Mouse (Mus musculus) embryonic stem cell, embryonic (primary cell): ENCODE data around the gene Olfml1.

Source experiments
- CTCF ChIA-PET, 4 experiments: fragments of 300-600 bp in 2 of 4; fragments of 350-600 bp in 2 of 4; sonication (Branson Sonifier 250); formaldehyde crosslinking; loops; one replicate each; lab custom pipeline; 2022; ENCODE audit warnings: inconsistent platforms in 2 of 4; lab: Charles Lee
- POLR2A ChIA-PET, 4 experiments: fragments of 300-600 bp in 2 of 4; fragments of 350-600 bp in 2 of 4; sonication (Branson Sonifier 250); formaldehyde crosslinking; loops; one replicate each; lab custom pipeline; 2022; ENCODE audit warnings: antibody characterized with exemption in 4 of 4, inconsistent platforms in 1 of 4; lab: Charles Lee

The Olfml1 gene

DNA sequence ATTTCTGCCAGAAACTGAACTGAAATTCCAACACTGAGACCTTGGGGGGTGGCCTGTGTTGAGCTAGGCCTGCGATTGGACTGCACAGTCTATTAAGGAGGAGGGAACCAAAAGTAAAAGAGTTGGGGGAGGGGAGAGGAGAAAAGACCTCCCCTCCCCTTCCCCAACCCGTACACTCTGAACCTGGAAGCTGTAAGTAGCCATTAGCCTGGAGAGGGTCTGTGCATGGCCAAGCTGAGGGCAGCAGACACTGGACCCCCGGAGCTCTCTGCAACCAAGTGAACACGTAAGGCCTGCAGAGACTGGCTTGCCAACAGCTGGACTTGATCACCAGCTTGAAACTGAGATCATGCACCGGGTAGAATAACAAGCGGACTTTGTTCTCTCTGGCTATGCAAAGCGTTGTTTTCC, at the start of gene Olfml1:
Olfml1 (plus strand) TSS at position 186 of the 411 bp plus-strand sequence.
- POLR2A ChIA-PET, result interaction anchor here (0.7 to 5.0 kb wide), 15 partner anchors 13 to 358 kb away, joined by 3 to 38 read pairs (median 3); partner anchors contain the start of genes Rbmxl2 (in 2 of the 4) and Ppfibp2 (in 1 of the 4)

DNA sequence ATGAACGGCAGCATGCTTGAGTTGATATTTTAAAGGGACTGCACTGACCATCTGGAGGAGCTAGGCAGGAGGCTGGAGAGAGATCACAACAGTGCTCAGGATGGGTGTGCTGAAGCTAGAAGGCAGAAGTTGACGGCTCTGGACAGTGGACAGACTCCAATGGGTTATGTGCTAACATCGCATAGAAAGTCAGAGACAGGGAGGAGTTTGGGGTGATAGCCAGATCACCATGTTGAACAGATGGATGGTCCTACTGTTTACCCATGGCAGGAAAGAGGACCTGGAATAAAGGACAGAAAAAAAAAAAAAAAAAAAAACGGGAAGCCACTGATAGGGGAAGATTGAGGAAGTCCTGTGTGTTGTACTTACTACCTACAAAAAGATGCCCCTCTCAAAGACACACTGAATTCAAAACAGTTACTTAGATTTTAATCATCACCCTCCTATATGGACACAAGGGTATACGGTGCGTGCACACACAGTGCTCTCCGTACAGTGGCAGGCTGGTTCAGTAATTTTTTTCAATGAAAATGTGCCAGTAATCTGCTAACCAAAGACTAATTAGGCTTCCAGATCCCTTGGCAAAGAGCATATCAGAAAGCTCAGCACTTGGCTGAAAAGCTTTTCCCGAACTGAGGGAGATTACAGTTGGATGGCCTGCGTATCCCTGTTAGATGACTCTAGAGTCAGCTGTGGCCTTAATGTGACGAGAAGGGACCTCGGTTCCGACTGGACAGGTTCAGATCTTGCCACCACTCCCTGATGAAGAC, 47.8 kb upstream of the Olfml1 start:
- CTCF ChIA-PET, result no interaction called here
- POLR2A ChIA-PET, result interaction anchor here in 1 of 4 experiments (1.2 kb wide), 1 partner anchor 25 kb away, joined by 4 read pairs; no protein-coding TSS in a partner anchor

More for the DNA sequence above, at the start of gene Olfml1:
- CTCF ChIA-PET, result interaction anchor here in 1 of 4 experiments (1.0 kb wide), 1 partner anchor 11 kb away, joined by 3 read pairs; no protein-coding TSS in a partner anchor

DNA sequence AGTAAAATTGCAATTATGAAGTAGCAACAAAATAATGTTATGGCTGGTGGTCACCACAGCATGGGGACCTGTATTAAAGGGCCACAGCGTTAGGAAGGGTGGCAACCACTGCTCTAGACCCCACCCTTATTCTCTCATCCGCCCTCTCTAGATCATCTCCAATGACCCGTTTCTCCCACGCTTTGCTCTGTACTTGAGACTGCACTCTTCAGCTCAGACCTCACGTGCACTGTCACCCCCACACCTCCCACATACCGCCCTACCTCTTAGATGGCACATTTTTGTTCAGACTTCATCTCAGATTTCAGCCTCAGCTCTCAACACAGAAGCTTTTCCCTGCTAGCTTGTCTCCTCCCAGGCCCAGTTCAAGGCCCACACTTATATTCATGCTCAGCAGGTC, 45.8 kb upstream of the Olfml1 start:
- CTCF ChIA-PET, result interaction anchor here in 1 of 4 experiments (0.5 kb wide), 1 partner anchor 73 kb away, joined by 6 read pairs; no protein-coding TSS in a partner anchor
- POLR2A ChIA-PET, result no interaction called here

DNA sequence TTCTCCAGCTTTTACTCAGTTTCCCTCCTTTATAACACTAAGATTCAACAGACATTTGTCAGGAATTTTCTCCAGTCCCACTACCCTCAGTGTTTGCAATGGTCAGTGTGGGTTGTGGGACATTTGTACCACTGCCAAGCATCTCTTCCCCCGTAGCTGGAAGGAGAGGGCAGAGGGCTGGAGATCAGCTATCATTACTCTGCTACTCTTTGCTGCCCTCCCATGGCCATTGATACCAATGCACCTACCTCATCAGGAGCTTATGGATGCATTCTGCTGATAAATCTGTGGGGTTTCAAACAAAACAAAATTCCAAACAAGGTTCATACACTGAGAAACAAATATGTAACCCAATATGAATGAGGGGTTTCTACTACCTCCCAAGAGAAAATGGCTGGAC, 40.9 kb upstream of the Olfml1 start:
- CTCF ChIA-PET, result interaction anchor here (0.5 to 2.4 kb wide), 61 partner anchors 9 to 773 kb away, joined by 3 to 42 read pairs (median 4); partner anchors contain the start of genes Ppfibp2 (in 1 of the 4), Rbmxl2 (in 1 of the 4) and Syt9 (in 1 of the 4)
- POLR2A ChIA-PET, result interaction anchor here (0.5 to 3.2 kb wide), 24 partner anchors 9 to 558 kb away, joined by 3 to 21 read pairs (median 4); partner anchors contain the start of gene Rbmxl2 (in 1 of the 4)

DNA sequence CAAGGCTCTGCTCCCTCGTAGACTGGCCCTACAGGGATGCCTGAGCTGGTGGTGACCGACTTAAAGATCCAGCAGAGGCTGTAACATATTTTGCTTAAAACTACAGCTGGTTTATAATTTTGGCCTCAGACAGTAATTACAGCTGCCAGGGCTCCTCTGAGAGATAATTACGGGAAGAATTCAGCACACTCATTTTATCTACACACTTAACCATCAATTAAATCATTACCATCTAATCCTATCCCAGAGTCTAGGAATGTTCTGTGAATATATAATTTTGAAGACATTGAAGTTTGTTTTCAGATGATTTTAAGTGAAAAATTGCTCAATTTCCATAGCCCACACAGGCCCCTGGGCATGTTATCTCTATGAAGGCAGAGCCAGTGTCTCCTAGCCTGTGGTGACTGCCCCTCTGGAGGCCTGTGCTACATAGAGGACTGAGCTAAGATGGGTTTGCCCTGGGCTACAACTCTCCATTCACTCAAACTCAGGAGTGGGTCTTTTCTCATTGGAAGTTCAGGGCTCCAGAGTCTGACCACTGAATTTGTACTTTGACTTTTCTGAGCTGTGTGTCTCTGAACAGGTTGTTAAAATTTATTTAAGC, 39.0 kb upstream of the Olfml1 start:
- POLR2A ChIA-PET, result interaction anchor here in 2 of 4 experiments (0.6 to 3.2 kb wide), 4 partner anchors 8 to 316 kb away, joined by 3 to 21 read pairs (median 4); no protein-coding TSS in a partner anchor
- CTCF ChIA-PET, result interaction anchor here in 1 of 4 experiments (0.7 kb wide), 1 partner anchor 47 kb away, joined by 3 read pairs; no protein-coding TSS in a partner anchor

DNA sequence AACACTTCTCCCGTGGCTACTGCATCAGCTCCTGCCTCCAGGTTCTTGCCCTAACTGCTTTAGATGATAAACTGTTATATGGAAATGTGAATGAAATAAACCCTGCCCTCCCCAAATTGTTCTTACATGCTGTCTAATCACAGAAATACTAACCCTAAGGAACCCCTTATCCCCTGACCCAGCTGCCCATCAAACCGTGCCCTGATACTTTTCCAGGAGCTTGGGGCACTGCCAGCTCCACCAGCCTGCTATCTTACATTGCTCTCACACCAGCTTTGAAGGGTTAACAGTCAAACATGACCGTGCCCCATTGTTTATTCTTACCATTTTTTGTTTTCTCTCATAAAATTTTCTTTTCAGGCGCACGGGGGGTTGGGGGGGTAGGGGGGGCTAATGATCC, 37.9 kb upstream of the Olfml1 start:
- ChIA-PET CTCF (interaction anchor here in 1 of 4 experiments (1.3 kb wide), 1 partner anchor 10 kb away, joined by 3 read pairs; no protein-coding TSS in a partner anchor), POLR2A (interaction anchor here in 3 of 4 experiments (0.6 to 0.9 kb wide), 4 partner anchors 38 to 1330 kb away, joined by 3 to 4 read pairs (median 4); partner anchors contain the start of gene Olfml1 (in 1 of the 3))

DNA sequence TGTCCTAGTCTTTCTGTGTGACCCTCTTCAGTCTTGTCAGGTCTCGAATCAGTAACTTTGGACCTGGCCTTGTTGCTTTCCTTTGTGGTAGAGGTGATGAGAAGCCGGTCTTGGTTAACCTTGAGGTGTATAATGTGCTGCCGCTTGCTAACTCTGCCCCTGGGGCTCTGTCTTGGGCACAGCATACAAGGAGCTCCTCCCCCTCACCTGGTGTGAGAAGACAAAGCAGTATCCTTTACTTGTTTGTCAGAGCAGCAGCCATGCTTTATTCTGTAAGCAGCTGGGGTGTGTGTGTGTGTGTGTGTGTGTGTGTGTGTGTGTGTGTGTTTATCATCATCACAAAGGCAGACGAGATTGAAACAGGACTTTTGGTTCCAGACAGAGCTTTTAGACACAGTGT, 31.9 kb upstream of the Olfml1 start:
- CTCF ChIA-PET, result interaction anchor here in 3 of 4 experiments (0.6 to 3.9 kb wide), 5 partner anchors 9 to 403 kb away, joined by 4 to 21 read pairs (median 5); no protein-coding TSS in a partner anchor
- POLR2A ChIA-PET, result interaction anchor here (0.5 to 9.2 kb wide), 20 partner anchors 9 to 371 kb away, joined by 3 to 116 read pairs (median 4); partner anchors contain the start of gene Rbmxl2 (in 3 of the 4)

DNA sequence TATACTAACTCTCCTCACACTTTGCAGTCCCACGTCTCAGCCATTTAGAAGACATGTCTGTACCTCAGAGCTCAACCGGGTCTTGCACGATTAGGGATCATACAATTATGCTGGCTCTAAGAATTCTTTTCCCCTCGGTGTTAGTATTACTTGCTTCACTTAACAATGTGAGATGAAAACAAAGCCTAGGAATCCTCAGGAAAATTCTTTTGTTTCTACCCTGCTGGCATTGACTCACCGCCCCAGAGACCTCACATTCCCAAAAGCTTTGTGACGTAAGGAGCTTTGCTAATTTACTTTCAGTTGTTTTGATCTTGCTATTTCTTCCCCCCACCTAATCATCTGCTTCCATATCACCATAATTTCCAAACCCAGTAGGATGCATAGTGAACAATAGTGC, 30.7 kb upstream of the Olfml1 start:
- POLR2A ChIA-PET, result interaction anchor here in 3 of 4 experiments (0.8 to 9.2 kb wide), 15 partner anchors 8 to 327 kb away, joined by 3 to 116 read pairs (median 4); partner anchors contain the start of genes Rbmxl2 (in 2 of the 3), Cyb5r2 (in 1 of the 3) and Ppfibp2 (in 1 of the 3)

DNA sequence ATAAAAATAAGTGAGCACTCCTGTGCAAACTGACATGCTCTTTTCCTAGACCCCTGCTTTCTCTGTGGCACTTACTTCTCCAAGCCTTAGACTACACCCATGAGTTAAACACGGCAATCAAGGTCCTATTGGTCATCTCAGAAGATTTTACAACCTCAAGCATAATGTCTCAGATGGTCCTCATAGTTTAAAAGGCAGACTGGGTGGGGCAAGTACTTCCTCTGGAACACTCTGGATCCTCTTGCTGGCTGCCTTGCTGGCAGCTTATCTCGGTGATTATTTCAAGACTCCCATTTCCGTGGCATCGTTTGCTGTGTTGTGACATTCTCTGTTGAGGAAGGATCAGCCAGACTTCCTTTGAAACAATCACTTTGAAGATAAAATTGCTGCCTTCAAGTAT, 27.2 kb upstream of the Olfml1 start:
- POLR2A ChIA-PET, result interaction anchor here in 2 of 4 experiments (0.9 to 9.2 kb wide), 4 partner anchors 12 to 331 kb away, joined by 3 to 116 read pairs (median 4); partner anchors contain the start of gene Rbmxl2 (in 2 of the 2)

More for the DNA sequence above, 30.7 kb upstream of the Olfml1 start:
- CTCF ChIA-PET, result interaction anchor here in 3 of 4 experiments (0.5 to 3.9 kb wide), 3 partner anchors 10 to 305 kb away, joined by 3 to 21 read pairs (median 17); no protein-coding TSS in a partner anchor

DNA sequence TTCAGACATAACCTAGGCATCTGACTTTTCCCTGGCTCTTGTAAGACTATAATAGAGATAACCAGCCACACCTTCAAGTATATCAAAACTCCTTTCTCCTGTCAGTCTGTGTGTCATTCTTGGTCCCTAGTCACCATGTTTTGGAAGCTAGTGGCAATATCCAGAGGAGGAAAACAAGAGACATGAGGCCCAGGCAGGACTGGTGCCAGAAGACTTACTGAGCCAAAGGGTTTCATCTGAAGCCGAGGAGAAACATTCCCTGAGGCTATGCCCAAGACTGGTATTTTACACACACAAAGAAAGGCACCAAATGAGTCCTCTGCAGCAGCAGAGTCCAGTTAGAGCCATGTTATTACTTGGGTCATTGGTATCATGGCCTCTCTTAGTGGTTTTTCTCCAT, 22.2 kb upstream of the Olfml1 start:
- ChIA-PET CTCF (interaction anchor here in 1 of 4 experiments (1.3 to 1.4 kb wide), 2 partner anchors 10 to 18 kb away, joined by 3 to 4 read pairs; no protein-coding TSS in a partner anchor), POLR2A (interaction anchor here in 2 of 4 experiments (0.6 to 1.0 kb wide), 5 partner anchors 8 to 331 kb away, joined by 3 to 4 read pairs (median 3); partner anchors contain the start of genes Olfml1 (in 1 of the 2) and Ppfibp2 (in 1 of the 2))

More for the DNA sequence above, 27.2 kb upstream of the Olfml1 start:
- CTCF ChIA-PET, result interaction anchor here in 3 of 4 experiments (0.7 to 1.8 kb wide), 3 partner anchors 10 to 570 kb away, joined by 3 to 7 read pairs (median 3); no protein-coding TSS in a partner anchor

DNA sequence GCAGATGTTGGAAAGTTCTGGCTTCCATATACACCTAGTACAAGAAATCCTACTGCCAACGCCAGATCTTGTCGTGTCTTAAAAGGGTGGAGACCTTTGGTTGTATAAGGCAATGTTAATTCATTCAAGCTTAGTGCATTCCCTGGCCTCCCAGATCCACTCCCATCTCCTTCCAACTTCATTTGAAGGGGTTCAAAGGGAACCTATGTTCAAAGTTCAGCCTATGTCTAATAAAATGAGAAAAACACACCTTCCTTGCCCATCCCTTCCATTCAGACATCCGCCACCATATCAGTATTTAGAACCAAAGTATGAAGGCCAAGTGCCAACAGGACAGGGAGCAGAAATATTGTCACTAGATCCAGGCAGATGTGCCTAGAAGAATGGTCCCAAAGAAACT, 19.4 kb upstream of the Olfml1 start:
- ChIA-PET CTCF (interaction anchor here in 2 of 4 experiments (0.7 to 1.7 kb wide), 2 partner anchors 22 to 173 kb away, joined by 3 to 4 read pairs; no protein-coding TSS in a partner anchor), POLR2A (interaction anchor here in 3 of 4 experiments (0.6 to 9.3 kb wide), 11 partner anchors 10 to 340 kb away, joined by 3 to 116 read pairs (median 4); partner anchors contain the start of genes Ppfibp2 (in 2 of the 3) and Cyb5r2 (in 1 of the 3))

DNA sequence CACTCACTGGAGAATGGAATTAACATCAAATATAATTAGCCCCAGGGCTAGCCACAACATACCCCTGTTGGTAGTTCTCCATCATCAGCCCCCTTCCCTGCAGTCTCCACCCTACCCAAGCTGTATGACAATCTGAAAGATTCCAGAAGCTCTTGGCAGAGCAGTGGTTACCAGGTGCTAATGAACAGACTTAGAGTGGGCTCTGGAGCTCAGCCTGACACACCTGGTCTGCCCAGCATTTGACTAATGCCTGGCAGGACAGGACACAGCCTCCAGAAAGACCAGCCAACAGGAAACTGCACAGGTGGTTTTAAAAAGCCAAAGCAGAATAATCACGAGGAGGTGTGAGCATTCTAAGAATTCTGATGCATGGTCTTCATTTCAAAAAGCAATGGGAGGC, 13.8 kb upstream of the Olfml1 start:
- ChIA-PET CTCF (interaction anchor here (0.6 to 2.9 kb wide), 7 partner anchors 11 to 338 kb away, joined by 3 to 14 read pairs (median 4); no protein-coding TSS in a partner anchor), POLR2A (interaction anchor here (0.6 to 9.3 kb wide), 53 partner anchors 10 to 1973 kb away, joined by 3 to 116 read pairs (median 5); partner anchors contain the start of genes Olfml1 (in 3 of the 4), Ppfibp2 (in 3 of the 4), Rbmxl2 (in 3 of the 4) and Cyb5r2 (in 1 of the 4))

DNA sequence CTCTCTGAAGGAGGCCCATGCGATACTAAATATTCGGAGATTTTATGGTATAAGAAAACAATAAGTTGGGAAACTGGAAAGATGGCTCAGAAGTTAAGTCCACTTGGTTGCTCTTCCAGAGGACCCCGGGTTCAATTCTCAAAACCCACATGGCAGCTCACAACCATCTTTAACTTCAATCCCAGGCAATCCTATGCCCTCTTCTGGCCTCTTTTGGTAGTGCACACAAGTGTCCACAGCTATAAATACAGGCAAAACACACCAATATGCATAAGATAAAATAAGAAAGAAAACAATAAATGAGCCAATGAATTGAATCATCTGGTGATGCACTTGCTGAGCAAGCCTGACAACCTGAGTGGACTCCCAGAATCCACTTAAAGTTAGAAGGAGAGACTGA, 11.3 kb upstream of the Olfml1 start:
- ChIA-PET POLR2A (interaction anchor here (0.6 to 9.3 kb wide), 16 partner anchors 9 to 347 kb away, joined by 3 to 116 read pairs (median 26); partner anchors contain the start of genes Olfml1 (in 2 of the 4), Ppfibp2 (in 2 of the 4) and Rbmxl2 (in 2 of the 4)), CTCF (interaction anchor here in 3 of 4 experiments (0.6 to 2.8 kb wide), 20 partner anchors 11 to 347 kb away, joined by 3 to 13 read pairs (median 4); partner anchors contain the start of genes Ppfibp2 (in 2 of the 3), Rbmxl2 (in 2 of the 3) and Olfml1 (in 1 of the 3))

DNA sequence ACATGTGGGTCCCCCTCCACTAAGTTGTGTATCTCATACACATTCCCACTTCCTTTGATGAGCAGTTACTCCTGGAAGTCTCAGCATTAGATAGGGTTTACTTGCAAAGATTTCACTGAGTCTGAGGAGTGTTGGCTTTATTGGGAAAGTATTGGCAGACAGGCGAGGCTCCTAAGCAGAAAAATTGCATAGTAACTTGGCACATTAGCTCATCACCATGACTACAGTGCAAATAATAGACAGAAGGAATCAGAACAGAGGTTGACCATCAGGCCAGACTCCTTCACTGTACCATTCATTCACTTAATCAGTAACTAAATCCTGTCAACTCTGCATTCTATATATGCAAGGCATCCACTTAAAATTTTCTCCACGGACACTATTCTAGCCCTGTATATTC, 6.6 kb upstream of the Olfml1 start:
- CTCF ChIA-PET, result interaction anchor here in 2 of 4 experiments (0.5 to 0.6 kb wide), 2 partner anchors 1424 to 1937 kb away, joined by 3 to 4 read pairs; no protein-coding TSS in a partner anchor
- POLR2A ChIA-PET, result interaction anchor here in 2 of 4 experiments (1.1 to 1.8 kb wide), 4 partner anchors 8 to 352 kb away, joined by 3 to 8 read pairs (median 6); partner anchors contain the start of gene Rbmxl2 (in 1 of the 2)

DNA sequence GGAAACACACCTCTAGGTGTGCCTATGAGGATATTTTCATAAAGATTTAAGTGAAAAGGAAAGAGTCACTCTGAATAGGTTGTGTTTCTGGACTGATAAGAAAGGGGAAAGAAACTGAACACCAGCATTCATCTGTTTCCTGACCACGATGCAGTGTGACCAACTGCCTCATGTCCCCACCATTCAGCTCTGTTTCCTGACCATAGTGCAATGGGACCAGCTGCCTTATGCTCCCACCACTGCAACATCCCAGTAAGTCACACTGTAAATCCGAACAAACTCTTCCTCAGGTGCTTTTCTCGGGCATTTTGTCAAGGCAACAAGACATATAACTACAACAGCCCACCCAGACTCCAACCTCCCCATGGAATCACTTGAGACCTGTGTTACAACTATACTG, 5.7 kb upstream of the Olfml1 start:
- CTCF ChIA-PET, result interaction anchor here in 1 of 4 experiments (0.6 kb wide), 1 partner anchor 40 kb away, joined by 3 read pairs; no protein-coding TSS in a partner anchor
- POLR2A ChIA-PET, result interaction anchor here in 1 of 4 experiments (1.1 to 1.8 kb wide), 3 partner anchors 9 to 32 kb away, joined by 4 to 8 read pairs (median 7); no protein-coding TSS in a partner anchor

DNA sequence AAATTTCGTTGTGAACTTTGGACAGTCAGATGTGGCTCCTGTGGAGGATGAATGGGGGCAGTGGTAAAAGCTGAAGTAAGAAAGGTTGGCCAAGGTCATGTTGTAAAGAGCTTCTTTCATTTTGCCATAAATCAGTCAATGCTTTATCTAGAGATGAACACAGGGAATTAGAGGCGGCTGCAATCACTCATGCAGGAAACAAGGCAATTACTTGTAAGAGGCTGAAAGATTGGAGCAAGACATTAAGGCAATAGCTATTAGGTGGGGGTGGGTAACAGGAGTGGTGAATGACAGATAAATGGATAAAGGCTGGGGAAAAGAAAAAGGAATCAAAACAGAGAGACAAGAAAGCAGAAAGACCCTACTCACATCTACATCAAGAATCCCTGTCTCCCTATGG, 3.5 kb upstream of the Olfml1 start:
- POLR2A ChIA-PET, result interaction anchor here in 2 of 4 experiments (0.7 to 5.0 kb wide), 9 partner anchors 10 to 354 kb away, joined by 3 to 38 read pairs (median 4); partner anchors contain the start of genes Ppfibp2 (in 1 of the 2) and Rbmxl2 (in 1 of the 2)
- CTCF ChIA-PET, result interaction anchor here (0.5 to 1.7 kb wide), 4 partner anchors 9 to 37 kb away, joined by 3 to 6 read pairs (median 4); no protein-coding TSS in a partner anchor
